Mouse (Mus musculus): ENCODE measurements around the gene Capza1. TPM values are rescaled to one million over a fixed set of nuclear protein-coding genes. Genes with fewer than 3 reads are reported as not detected.
"Not testable (repeated sequence)": the region's sequence is repeated elsewhere in the genome, so short reads cannot be mapped to it uniquely, and the experiment has no call there.

The Capza1 gene
- 194 and 209 TPM in 2 replicates for polyA plus RNA-seq (2015; fragmentation: Nextera tagmentation; extraction: Ambion mirVana)

GRCm38 (mm10) chr3:104863786-104864650, at the start of gene Capza1, which contains the start of gene St7l:
Gene Capza1 (minus strand): TSS chr3:104864505.
Gene St7l (plus strand): TSS chr3:104864005.
- peak; percentile 98 for ATAC-seq (ENCODE audit: low FRiP score, low TSS enrichment)
- Histone ChIP-seq H3K4me3 (ENCODE audit: low read length) (peak within 1 kb of the TSS; percentile 99), H3K9me3 (ENCODE audit: low read length) (no peaks in the 10 kb centered on the region), H3K4me2 (replicated peaks; ENCODE audit: low read depth, low read length) (peak within 1 kb of the TSS; percentile 60), H3K27me3 (ENCODE audit: insufficient read depth, low read length) (no peaks in the 10 kb centered on the region), H3K27ac (ENCODE audit: low read length) (peak within 1 kb of the TSS; percentile 99), H3K4me1 (ENCODE audit: insufficient read depth, low read length) (peaks cover 30% of the 10 kb centered on the region), H3K9ac (replicated peaks; ENCODE audit: low read length) (peak within 1 kb of the TSS; percentile 98), H3K36me3 (ENCODE audit: insufficient read depth, low read length) (no peaks in the 10 kb centered on the region)
- WGBS: under 1% methylated on average over 42 of the region's 43 CpGs

GRCm38 (mm10) chr3:104909195-104909594, 44.9 kb upstream of the Capza1 start:
- H3K9me3 ChIP-seq (ENCODE audit: low read length): no peaks in the 10 kb centered on the region
- no peak overlapping the region for H3K4me2 ChIP-seq (replicated peaks; ENCODE audit: low read depth, low read length)
- no peaks in the 10 kb centered on the region for H3K27me3 ChIP-seq (ENCODE audit: insufficient read depth, low read length)
- H3K4me1 ChIP-seq (ENCODE audit: insufficient read depth, low read length): peaks cover 4% of the 10 kb centered on the region; the same call in 1 of the 2 replicates
- H3K36me3 ChIP-seq (ENCODE audit: insufficient read depth, low read length): peaks cover 10% of the 10 kb centered on the region
- ATAC-seq (ENCODE audit: low FRiP score, low TSS enrichment): no peak
- no peak overlapping the region for H3K27ac ChIP-seq (ENCODE audit: low read length)
- no peak overlapping the region for H3K4me3 ChIP-seq (ENCODE audit: low read length)
- 95% methylated on average over 6 of the region's 6 CpGs for WGBS
- no peak overlapping the region for H3K9ac ChIP-seq (replicated peaks; ENCODE audit: low read length)

- Histone ChIP-seq H3K27me3 (ENCODE audit: insufficient read depth, low read length) (no peaks in the 10 kb centered on the region), H3K4me3 (ENCODE audit: low read length) (no peak overlapping the region), H3K9me3 (ENCODE audit: low read length) (no peaks in the 10 kb centered on the region), H3K27ac (ENCODE audit: low read length) (no peak overlapping the region), H3K9ac (replicated peaks; ENCODE audit: low read length) (no peak overlapping the region), H3K36me3 (ENCODE audit: insufficient read depth, low read length) (peaks cover 10% of the 10 kb centered on the region), H3K4me1 (ENCODE audit: insufficient read depth, low read length) (peaks cover 4% of the 10 kb centered on the region; the same call in 1 of the 2 replicates), H3K4me2 (replicated peaks; ENCODE audit: low read depth, low read length) (no peak overlapping the region)
- 69% methylated on average over 3 of the region's 3 CpGs for WGBS
- ATAC-seq (ENCODE audit: low FRiP score, low TSS enrichment): no peak
These were observed 41.7 kb upstream of the Capza1 start for GRCm38 (mm10) chr3:104906007-104906406.

GRCm38 (mm10) chr3:104905389-104905788, 41.1 kb upstream of the Capza1 start:
- Histone ChIP-seq H3K4me1 (ENCODE audit: insufficient read depth, low read length) (peaks cover 4% of the 10 kb centered on the region; the same call in 1 of the 2 replicates), H3K36me3 (ENCODE audit: insufficient read depth, low read length) (peaks cover 10% of the 10 kb centered on the region), H3K9me3 (ENCODE audit: low read length) (no peaks in the 10 kb centered on the region), H3K27me3 (ENCODE audit: insufficient read depth, low read length) (no peaks in the 10 kb centered on the region), H3K4me3 (ENCODE audit: low read length) (no peak overlapping the region), H3K27ac (ENCODE audit: low read length) (no peak overlapping the region), H3K4me2 (replicated peaks; ENCODE audit: low read depth, low read length) (no peak overlapping the region), H3K9ac (replicated peaks; ENCODE audit: low read length) (no peak overlapping the region)
- ATAC-seq (ENCODE audit: low FRiP score, low TSS enrichment): no peak
- 82% methylated on average over 4 of the region's 4 CpGs for WGBS

GRCm38 (mm10) chr3:104901154-104901553, 36.8 kb upstream of the Capza1 start:
- Histone ChIP-seq H3K27ac (ENCODE audit: low read length) (no peak overlapping the region), H3K4me2 (replicated peaks; ENCODE audit: low read depth, low read length) (no peak overlapping the region), H3K36me3 (ENCODE audit: insufficient read depth, low read length) (peaks cover 22% of the 10 kb centered on the region), H3K27me3 (ENCODE audit: insufficient read depth, low read length) (no peaks in the 10 kb centered on the region), H3K4me3 (ENCODE audit: low read length) (no peak overlapping the region), H3K4me1 (ENCODE audit: insufficient read depth, low read length) (no peaks in the 10 kb centered on the region), H3K9ac (replicated peaks; ENCODE audit: low read length) (no peak overlapping the region), H3K9me3 (ENCODE audit: low read length) (no peaks in the 10 kb centered on the region)
- no peak for ATAC-seq (ENCODE audit: low FRiP score, low TSS enrichment)
- WGBS: 90% methylated on average over 4 of the region's 4 CpGs

GRCm38 (mm10) chr3:104896141-104896540, 31.8 kb upstream of the Capza1 start:
- H3K4me1 ChIP-seq (ENCODE audit: insufficient read depth, low read length): no peaks in the 10 kb centered on the region
- H3K36me3 ChIP-seq (ENCODE audit: insufficient read depth, low read length): peaks cover 34% of the 10 kb centered on the region
- no peak overlapping the region for H3K27ac ChIP-seq (ENCODE audit: low read length)
- no peaks in the 10 kb centered on the region for H3K9me3 ChIP-seq (ENCODE audit: low read length)
- no peak overlapping the region for H3K4me2 ChIP-seq (replicated peaks; ENCODE audit: low read depth, low read length)
- no peak for ATAC-seq (ENCODE audit: low FRiP score, low TSS enrichment)
- 71% methylated on average over 3 of the region's 3 CpGs for WGBS
- no peak overlapping the region for H3K4me3 ChIP-seq (ENCODE audit: low read length)
- H3K9ac ChIP-seq (replicated peaks; ENCODE audit: low read length): no peak overlapping the region
- H3K27me3 ChIP-seq (ENCODE audit: insufficient read depth, low read length): no peaks in the 10 kb centered on the region

- Histone ChIP-seq H3K36me3 (ENCODE audit: insufficient read depth, low read length) (peaks cover 28% of the 10 kb centered on the region), H3K27ac (ENCODE audit: low read length) (no peak overlapping the region)
These were observed 24.3 kb upstream of the Capza1 start for GRCm38 (mm10) chr3:104888585-104888984.

GRCm38 (mm10) chr3:104869611-104870010, 5.3 kb upstream of the Capza1 start:
- H3K4me1 ChIP-seq (ENCODE audit: insufficient read depth, low read length): peaks cover 10% of the 10 kb centered on the region
- H3K9me3 ChIP-seq (ENCODE audit: low read length): no peaks in the 10 kb centered on the region
- H3K4me2 ChIP-seq (replicated peaks; ENCODE audit: low read depth, low read length): no peak overlapping the region
- H3K27me3 ChIP-seq (ENCODE audit: insufficient read depth, low read length): no peaks in the 10 kb centered on the region
- no peak overlapping the region for H3K4me3 ChIP-seq (ENCODE audit: low read length)
- ATAC-seq (ENCODE audit: low FRiP score, low TSS enrichment): no peak
- no peak overlapping the region for H3K27ac ChIP-seq (ENCODE audit: low read length)
- H3K36me3 ChIP-seq (ENCODE audit: insufficient read depth, low read length): peaks cover 34% of the 10 kb centered on the region
- no peak overlapping the region for H3K9ac ChIP-seq (replicated peaks; ENCODE audit: low read length)

More at GRCm38 (mm10) chr3:104888585-104888984, 24.3 kb upstream of the Capza1 start:
- H3K4me1 ChIP-seq (ENCODE audit: insufficient read depth, low read length): no peaks in the 10 kb centered on the region
- ATAC-seq (ENCODE audit: low FRiP score, low TSS enrichment): no peak
- no peak overlapping the region for H3K4me3 ChIP-seq (ENCODE audit: low read length)
- no peak overlapping the region for H3K9ac ChIP-seq (replicated peaks; ENCODE audit: low read length)
- no peaks in the 10 kb centered on the region for H3K9me3 ChIP-seq (ENCODE audit: low read length)
- 92% methylated on average over 3 of the region's 3 CpGs for WGBS
- H3K4me2 ChIP-seq (replicated peaks; ENCODE audit: low read depth, low read length): no peak overlapping the region
- no peaks in the 10 kb centered on the region for H3K27me3 ChIP-seq (ENCODE audit: insufficient read depth, low read length)

- ATAC-seq (ENCODE audit: low FRiP score, low TSS enrichment); H3K4me3 ChIP-seq (ENCODE audit: low read length); H3K27ac ChIP-seq (ENCODE audit: low read length); H3K9me3 ChIP-seq (ENCODE audit: low read length); H3K27me3 ChIP-seq (ENCODE audit: insufficient read depth, low read length); H3K9ac ChIP-seq (replicated peaks; ENCODE audit: low read length): not testable (repeated sequence)
- H3K36me3 ChIP-seq (ENCODE audit: insufficient read depth, low read length): peaks cover 11% of the 10 kb centered on the region
- peak overlapping the region; percentile 60; the same call in 1 of the 2 replicates for H3K4me2 ChIP-seq (replicated peaks; ENCODE audit: low read depth, low read length)
- peaks cover 25% of the 10 kb centered on the region for H3K4me1 ChIP-seq (ENCODE audit: insufficient read depth, low read length)
These were observed 2.4 kb upstream of the Capza1 start for GRCm38 (mm10) chr3:104866674-104867073.

- Histone ChIP-seq H3K4me2 (replicated peaks; ENCODE audit: low read depth, low read length) (peak overlapping the region; percentile 60), H3K4me3 (ENCODE audit: low read length) (peak overlapping the region; percentile 99), H3K27me3 (ENCODE audit: insufficient read depth, low read length) (no peaks in the 10 kb centered on the region), H3K27ac (ENCODE audit: low read length) (peak overlapping the region; percentile 99), H3K4me1 (ENCODE audit: insufficient read depth, low read length) (peaks cover 30% of the 10 kb centered on the region), H3K9me3 (ENCODE audit: low read length) (no peaks in the 10 kb centered on the region), H3K36me3 (ENCODE audit: insufficient read depth, low read length) (peaks cover 2% of the 10 kb centered on the region; the same call in 1 of the 2 replicates), H3K9ac (replicated peaks; ENCODE audit: low read length) (peak overlapping the region; percentile 98)
- WGBS: under 1% methylated on average over 12 of the region's 12 CpGs
- peak; percentile 21; the same call in 1 of the 2 replicates for ATAC-seq (ENCODE audit: low FRiP score, low TSS enrichment)
These were observed 1.1 kb upstream of the Capza1 start for GRCm38 (mm10) chr3:104865341-104865788.

Data from kidney, embryonic 16.5 days (tissue).